Mouse (Mus musculus): ENCODE data around the gene Olfr867. TPM values are rescaled to one million over a fixed set of nuclear protein-coding genes. Genes with fewer than 3 reads are reported as not detected.

Olfr867 gene
- not detected for total RNA-seq (2022)

- DNase-seq (ENCODE audit: low spot score), result no peak
Measured at GRCm38 (mm10) chr9:20057462-20057861, at the start of gene Olfr867. TSS of gene Olfr867 (minus strand) at chr9:20057562.

- no peak for DNase-seq (ENCODE audit: low spot score)
Measured at GRCm38 (mm10) chr9:20098326-20098725, 41.0 kb upstream of the Olfr867 start, which contains the start of gene Olfr868. TSS of gene Olfr868 (plus strand) at chr9:20098626.

- no peak for DNase-seq (ENCODE audit: low spot score)
Measured at GRCm38 (mm10) chr9:20073523-20074177, 16.3 kb upstream of the Olfr867 start.

- DNase-seq (ENCODE audit: low spot score), result no peak
Measured at GRCm38 (mm10) chr9:20071291-20071690, 13.9 kb upstream of the Olfr867 start.

- no peak for DNase-seq (ENCODE audit: low spot score)
Measured at GRCm38 (mm10) chr9:20070236-20070635, 12.9 kb upstream of the Olfr867 start.

GRCm38 (mm10) chr9:20047964-20048363, 9.4 kb downstream of the Olfr867 start:
- DNase-seq (ENCODE audit: low spot score), result no peak

GRCm38 (mm10) chr9:20027935-20028334, 29.4 kb downstream of the Olfr867 start, which contains the start of gene Olfr866:
TSS of gene Olfr866 (minus strand) at chr9:20028035.
- DNase-seq (ENCODE audit: low spot score), result no peak

Small RNA genes within 50 kb of the gene (microRNA-seq; reads per million reads assigned to microRNA genes)
- not detected for gene Gm26231
- gene Gm44395, result not detected

Other genes starting within 250 kb of the Olfr867 start
- not detected for gene Olfr860, start 207.8 kb downstream of the Olfr867 start, total RNA-seq (2022)
- not detected for gene Olfr862, start 169.6 kb downstream of the Olfr867 start, total RNA-seq (2022)
- gene Olfr77, start 140.7 kb downstream of the Olfr867 start, total RNA-seq (2022), result under 1 TPM in 1 of 4 experiments, not detected in 3; 0.03 TPM
- gene Olfr866, start 29.5 kb downstream of the Olfr867 start, total RNA-seq (2022), result not detected
- gene Olfr868, start 41.1 kb upstream of the Olfr867 start, total RNA-seq (2022), result not detected
- gene Olfr869, start 71.4 kb upstream of the Olfr867 start, total RNA-seq (2022), result not detected
- gene Olfr870, start 116.5 kb upstream of the Olfr867 start, total RNA-seq (2022), result not detected
- not detected for gene Olfr871, start 154.6 kb upstream of the Olfr867 start, total RNA-seq (2022)
- not detected for gene Olfr872, start 179.6 kb upstream of the Olfr867 start, total RNA-seq (2022)
- not detected for gene Olfr39, start 224.8 kb upstream of the Olfr867 start, total RNA-seq (2022)
- not detected for gene Olfr873, start 241.0 kb upstream of the Olfr867 start, total RNA-seq (2022)

Data from heart, adult 8-10 months (tissue).